In genomic region chr4:46630390-46630789, GRCm38 (mm10) we compare ENCODE assay signal across 10 mouse cellular contexts. TPM values are rescaled to one million over a fixed set of nuclear protein-coding genes. Genes with fewer than 3 reads are reported as not detected.
DNase-seq lines count a peak whose midpoint lies in the region; ATAC-seq and TF ChIP-seq lines count a peak whose summit lies in the region.
"Had no signal": no experiment of that assay in that cellular context is flagged by ENCODE, and none has a peak within 500 bp of the region (broad histone marks: within the 10 kb centered on the region; RNA-seq: fewer than 3 reads in every experiment).

No protein-coding gene starts in this region.

- H3K9me3 ChIP-seq in liver, embryonic 15.5 days (replicated peaks), result no peaks in the 10 kb centered on the region
- no peaks in the 10 kb centered on the region for H3K9me3 ChIP-seq in forebrain, embryonic 12.5 days
- H3K9me3 ChIP-seq in forebrain, embryonic 15.5 days, result no peaks in the 10 kb centered on the region
- H3K9me3 ChIP-seq: embryonic facial prominence, embryonic 12.5 days had no signal

- 23% methylated on average over 9 of the region's 9 CpGs for WGBS in liver, embryonic 15.5 days (ENCODE audit: insufficient replicate concordance)
- 53% methylated on average over 9 of the region's 9 CpGs for WGBS in forebrain, embryonic 12.5 days
- 55% methylated on average over 9 of the region's 9 CpGs for WGBS in forebrain, embryonic 15.5 days

- no peaks in the 10 kb centered on the region for H3K36me3 ChIP-seq in liver, embryonic 15.5 days (replicated peaks)
- H3K36me3 ChIP-seq in forebrain, embryonic 12.5 days (replicated peaks), result no peaks in the 10 kb centered on the region
- H3K36me3 ChIP-seq in forebrain, embryonic 15.5 days, result no peaks in the 10 kb centered on the region
- H3K36me3 ChIP-seq: embryonic facial prominence, embryonic 12.5 days had no signal

- TF ChIP-seq CTCF in embryonic fibroblast, embryonic 13.5 days (IDR thresholded peaks at IDR 0.05; ENCODE audit: borderline replicate concordance, insufficient read depth, low read length), result no peak

- DNase-seq in retina, postnatal 1 day, result peak; percentile 44
- DNase-seq in retina, embryonic 14.5 days (ENCODE audit: low spot score), result no peak
- peak; percentile 56 to 79 for DNase-seq in spleen, postnatal 4 days (ENCODE audit: low spot score in 2 of 2)
- DNase-seq: heart, adult 11 months; layer of hippocampus, adult 9-11 months had no signal

- H3K4me3 ChIP-seq in embryonic fibroblast, embryonic 13.5 days (ENCODE audit: insufficient read depth, low read length), result no peak overlapping the region
- H3K4me3 ChIP-seq in liver, embryonic 15.5 days (replicated peaks), result no peak overlapping the region
- no peak overlapping the region for H3K4me3 ChIP-seq in forebrain, embryonic 12.5 days (replicated peaks)
- H3K4me3 ChIP-seq in forebrain, embryonic 15.5 days, result no peak overlapping the region
- H3K4me3 ChIP-seq: embryonic facial prominence, embryonic 12.5 days had no signal

- no peaks in the 10 kb centered on the region for H3K27me3 ChIP-seq in liver, embryonic 15.5 days
- peaks cover 8% of the 10 kb centered on the region; the same call in 1 of the 2 replicates for H3K27me3 ChIP-seq in forebrain, embryonic 12.5 days
- no peaks in the 10 kb centered on the region for H3K27me3 ChIP-seq in forebrain, embryonic 15.5 days

- TF ChIP-seq POLR2A in embryonic fibroblast, embryonic 13.5 days (IDR thresholded peaks at IDR 0.05; ENCODE audit: low read depth, low read length), result no peak

- ATAC-seq in liver, embryonic 15.5 days (ENCODE audit: insufficient read depth), result 0 out of 2 replicates have a peak, but pooled peaks have one; percentile 56
- ATAC-seq in forebrain, embryonic 12.5 days (ENCODE audit: low FRiP score), result no peak
- no peak for ATAC-seq in forebrain, embryonic 15.5 days (replicated peaks)

- H3K27ac ChIP-seq in embryonic fibroblast, embryonic 13.5 days (ENCODE audit: insufficient read depth, low read length), result peak overlapping the region; percentile 10; the same call in 1 of the 2 replicates
- H3K27ac ChIP-seq in liver, embryonic 15.5 days (replicated peaks), result no peak overlapping the region
- H3K27ac ChIP-seq in forebrain, embryonic 12.5 days, result no peak overlapping the region
- no peak overlapping the region for H3K27ac ChIP-seq in forebrain, embryonic 15.5 days (replicated peaks)
- H3K27ac ChIP-seq: embryonic facial prominence, embryonic 12.5 days had no signal

- H3K4me2 ChIP-seq in liver, embryonic 15.5 days, result no peak overlapping the region
- H3K4me2 ChIP-seq in forebrain, embryonic 12.5 days, result no peak overlapping the region
- H3K4me2 ChIP-seq in forebrain, embryonic 15.5 days (replicated peaks), result no peak overlapping the region
- H3K4me2 ChIP-seq: embryonic facial prominence, embryonic 12.5 days had no signal

- no peak overlapping the region for H3K9ac ChIP-seq in liver, embryonic 15.5 days
- H3K9ac ChIP-seq in forebrain, embryonic 12.5 days, result no peak overlapping the region
- H3K9ac ChIP-seq in forebrain, embryonic 15.5 days (replicated peaks), result no peak overlapping the region
- H3K9ac ChIP-seq: embryonic facial prominence, embryonic 12.5 days had no signal

- peaks cover 11% of the 10 kb centered on the region for H3K4me1 ChIP-seq in embryonic fibroblast, embryonic 13.5 days (ENCODE audit: control insufficient read depth, insufficient read depth, low read length)
- H3K4me1 ChIP-seq in liver, embryonic 15.5 days (replicated peaks), result peaks cover 48% of the 10 kb centered on the region
- H3K4me1 ChIP-seq in forebrain, embryonic 12.5 days, result no peaks in the 10 kb centered on the region
- no peaks in the 10 kb centered on the region for H3K4me1 ChIP-seq in forebrain, embryonic 15.5 days

RNA-seq across cellular contexts. Expression of gene Tbc1d2, which starts 19.6 kb away (rescaled TPM):
- polyA plus RNA-seq in embryonic fibroblast, embryonic 13.5 days (2011; ENCODE audit: insufficient read length, low read depth, missing spikeins), result 5.6 and 9.5 TPM in 2 replicates
- 0.78 and 0.93 TPM in 2 replicates for polyA plus RNA-seq in liver, embryonic 15.5 days (2015; fragmentation: Nextera tagmentation; extraction: Ambion mirVana)
- polyA plus RNA-seq in forebrain, embryonic 12.5 days (2016; fragmentation: Nextera tagmentation; extraction: Ambion mirVana), result 0.83 and 0.98 TPM in 2 replicates
- 0.98 and 1.1 TPM in 2 replicates for polyA plus RNA-seq in forebrain, embryonic 15.5 days (2015; fragmentation: Nextera tagmentation; extraction: Ambion mirVana)

RNA-seq across cellular contexts. Expression of gene Coro2a, which starts 28.4 kb away (rescaled TPM):
- 0.81 and 0.82 TPM in 2 replicates for polyA plus RNA-seq in embryonic fibroblast, embryonic 13.5 days (2011; ENCODE audit: insufficient read length, low read depth, missing spikeins)
- 2.9 and 3.2 TPM in 2 replicates for polyA plus RNA-seq in liver, embryonic 15.5 days (2015; fragmentation: Nextera tagmentation; extraction: Ambion mirVana)
- polyA plus RNA-seq in forebrain, embryonic 12.5 days (2016; fragmentation: Nextera tagmentation; extraction: Ambion mirVana), result 1.7 and 2.8 TPM in 2 replicates
- 4.4 and 4.6 TPM in 2 replicates for polyA plus RNA-seq in forebrain, embryonic 15.5 days (2015; fragmentation: Nextera tagmentation; extraction: Ambion mirVana)
